Mouse (Mus musculus) gonadal fat pad, adult 2 months (tissue): ENCODE measurements around the gene Rfwd3. TPM values are rescaled to one million over a fixed set of nuclear protein-coding genes. Genes with fewer than 3 reads are reported as not detected.

ENCODE experiments used
- polyA plus RNA-seq: library from polyadenylated mRNA; depleted of rRNA; stranded (reverse); fragments of >200 nt; gene quantifications from 2 replicates; pipeline ENCODE4 v1.2.3, GENCODE M21; 2012; rRNA removed

Rfwd3 gene
- polyA plus RNA-seq, 1 experiment = 18.7 TPM

Other genes with a start within 250 kb of the Rfwd3 start
- gene Exosc6, start 243.9 kb downstream of the Rfwd3 start, polyA plus RNA-seq = 6.9 TPM in 1 of 2 replicates, not detected in the other
- gene Clec18a, start 207.8 kb downstream of the Rfwd3 start, polyA plus RNA-seq = 24.1 and 29.4 TPM in 2 replicates
- gene Pdpr, start 205.6 kb downstream of the Rfwd3 start, polyA plus RNA-seq = 18.4 and 19.3 TPM in 2 replicates
- gene Glg1, start 41.0 kb downstream of the Rfwd3 start, polyA plus RNA-seq = 39.1 and 43.4 TPM in 2 replicates
- gene Mlkl, start 38.0 kb upstream of the Rfwd3 start, polyA plus RNA-seq = 2.0 and 3.6 TPM in 2 replicates
- gene Fa2h, start 93.6 kb upstream of the Rfwd3 start, polyA plus RNA-seq = 11.3 and 12.6 TPM in 2 replicates
- 13.0 and 14.0 TPM in 2 replicates for gene Wdr59, start 221.9 kb upstream of the Rfwd3 start, polyA plus RNA-seq
- 52.4 and 57.0 TPM in 2 replicates for gene Znrf1, start 235.9 kb upstream of the Rfwd3 start, polyA plus RNA-seq